Mouse (Mus musculus) left cerebral cortex, postnatal 25 days (tissue): Measurements from ENCODE around the gene Ubqln1. TPM values are rescaled to one million over a fixed set of nuclear protein-coding genes. Genes with fewer than 3 reads are reported as not detected.

Experiments used
- DNase-seq, 2 experiments: peaks; one replicate each; pipeline ENCODE4 v3.0.0; 2022; ENCODE audit warnings: low spot score in 2 of 2, mixed read lengths in 1 of 2
- intact Hi-C: fragments of 180-260 bp; cut with DNase I; formaldehyde crosslinking; loops from one replicate; pipeline ENCODE4 v1.15.1; 2025
- total RNA-seq, 2 experiments: library from RNA; stranded (reverse); gene quantifications; 2 replicates each; pipeline ENCODE4 v1.2.3; 2021

Ubqln1 gene
- 100 to 1,000 TPM; 141 TPM for total RNA-seq

- intact Hi-C loops = no loop called here
- peak; percentile 93 to 95 for DNase-seq
Observed at GRCm38 (mm10) chr13:58215592-58216341, at the start of gene Ubqln1. Gene Ubqln1, minus strand, starts transcription at chr13:58215653.

GRCm38 (mm10) chr13:58263546-58263945 is 48.1 kb upstream of the Ubqln1 start:
- DNase-seq = no peak
- intact Hi-C loops = no loop called here

GRCm38 (mm10) chr13:58261674-58262073 is 46.2 kb upstream of the Ubqln1 start:
- no peak for DNase-seq
- intact Hi-C loops = no loop called here

- intact Hi-C loops = no loop called here
- DNase-seq = no peak
Observed at GRCm38 (mm10) chr13:58253268-58253667, 37.8 kb upstream of the Ubqln1 start.

- intact Hi-C loops = no loop called here
Observed at GRCm38 (mm10) chr13:58248957-58249356, 33.5 kb upstream of the Ubqln1 start.

GRCm38 (mm10) chr13:58236536-58236935 is 21.1 kb upstream of the Ubqln1 start:
- DNase-seq = no peak
- intact Hi-C loops = no loop called here

More at GRCm38 (mm10) chr13:58248957-58249356, 33.5 kb upstream of the Ubqln1 start:
- DNase-seq = no peak

GRCm38 (mm10) chr13:58232611-58233010 is 17.2 kb upstream of the Ubqln1 start:
- peak in 1 of 2 experiments; percentile 48 for DNase-seq
- intact Hi-C loops = loop anchor here (2.0 kb wide), 1 partner anchor 74 kb away; no protein-coding TSS in a partner anchor

GRCm38 (mm10) chr13:58232070-58232469 is 16.6 kb upstream of the Ubqln1 start:
- intact Hi-C loops = loop anchor here (2.0 kb wide), 1 partner anchor 73 kb away; no protein-coding TSS in a partner anchor
- no peak for DNase-seq

- no peak for DNase-seq
- intact Hi-C loops = no loop called here
Observed at GRCm38 (mm10) chr13:58228624-58229023, 13.2 kb upstream of the Ubqln1 start.

GRCm38 (mm10) chr13:58225694-58226093 is 10.2 kb upstream of the Ubqln1 start:
- DNase-seq = no peak
- intact Hi-C loops = no loop called here

GRCm38 (mm10) chr13:58220206-58220605 is 4.8 kb upstream of the Ubqln1 start:
- no peak for DNase-seq
- intact Hi-C loops = no loop called here

GRCm38 (mm10) chr13:58217536-58217935 is 2.1 kb upstream of the Ubqln1 start:
- intact Hi-C loops = no loop called here
- DNase-seq = no peak

- intact Hi-C loops = no loop called here
- no peak for DNase-seq
Observed at GRCm38 (mm10) chr13:58216395-58216794, 942 bp upstream of the Ubqln1 start.

GRCm38 (mm10) chr13:58215253-58215591 is 231 bp downstream of the Ubqln1 start:
- DNase-seq = no peak
- intact Hi-C loops = no loop called here

GRCm38 (mm10) chr13:58214346-58215252 is 854 bp downstream of the Ubqln1 start:
- DNase-seq = no peak
- intact Hi-C loops = no loop called here

GRCm38 (mm10) chr13:58213801-58214200 is 1.7 kb downstream of the Ubqln1 start:
- DNase-seq = no peak
- intact Hi-C loops = no loop called here

GRCm38 (mm10) chr13:58212530-58212929 is 2.9 kb downstream of the Ubqln1 start:
- intact Hi-C loops = no loop called here
- no peak for DNase-seq

- intact Hi-C loops = no loop called here
- no peak for DNase-seq
Observed at GRCm38 (mm10) chr13:58210441-58210840, 5.0 kb downstream of the Ubqln1 start.

- intact Hi-C loops = no loop called here
Observed at GRCm38 (mm10) chr13:58206084-58206483, 9.4 kb downstream of the Ubqln1 start.

GRCm38 (mm10) chr13:58204986-58205385 is 10.5 kb downstream of the Ubqln1 start:
- no peak for DNase-seq
- intact Hi-C loops = no loop called here

More at GRCm38 (mm10) chr13:58206084-58206483, 9.4 kb downstream of the Ubqln1 start:
- DNase-seq = no peak

GRCm38 (mm10) chr13:58204202-58204601 is 11.3 kb downstream of the Ubqln1 start:
- DNase-seq = no peak
- intact Hi-C loops = no loop called here
